Mouse (Mus musculus) erythroid progenitor cell, adult 5-6 weeks (primary cell): ENCODE measurements around the gene Gm21488. TPM values are rescaled to one million over a fixed set of nuclear protein-coding genes. Genes with fewer than 3 reads are reported as not detected.
"Not testable (repeated sequence)": the region's sequence is repeated elsewhere in the genome, so short reads cannot be mapped to it uniquely, and the experiment has no call there.

Source experiments
- ATAC-seq: replicated peaks from 2 replicates; pipeline ENCODE4 v1.8.0; 2016; ENCODE audit warnings: moderate number of reproducible peaks, mild to moderate bottlenecking, moderate TSS enrichment, inconsistent platforms; ENCODE audit not compliant: poor library complexity, low FRiP score, severe bottlenecking
- total RNA-seq, 2 experiments: library from RNA; stranded (forward) in 1 of 2; stranded (reverse) in 1 of 2; fragments of 150-400 nt in 1 of 2; fragments of 186-747, 209-891 nt in 1 of 2; gene quantifications; 2 replicates each; pipeline versions ENCODE4 v1.2.3 to v1.2.4; 2015 to 2017; ENCODE audit warnings: low replicate concordance in 2 of 2

Gene Gm21488
- total RNA-seq (2015; ENCODE audit: low replicate concordance) = not detected in 2 replicates
- not detected in 2 replicates for total RNA-seq (2017; ENCODE audit: low replicate concordance)

DNA sequence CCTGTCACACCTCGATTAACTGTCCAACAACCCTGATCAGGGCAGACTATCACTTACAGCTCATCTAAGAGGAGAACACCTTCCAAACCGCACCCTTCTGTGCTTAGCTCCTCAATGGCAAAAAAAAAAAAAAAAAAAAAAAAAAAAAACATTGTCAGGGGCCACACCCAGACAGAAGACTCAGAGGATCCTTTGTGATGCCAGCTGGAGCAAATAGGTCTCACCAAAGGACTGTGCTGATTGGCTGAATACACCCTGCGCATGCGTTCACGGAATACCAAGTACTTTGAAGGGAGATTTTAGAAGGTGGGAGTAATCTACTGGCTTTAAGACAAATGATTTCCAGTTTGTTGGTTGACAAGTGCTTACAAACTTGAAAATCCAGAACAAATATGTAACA is at the start of gene Gm21488:
TSS of gene Gm21488 (minus strand) at position 101 of the 400 bp plus-strand sequence.
- not testable (repeated sequence) for ATAC-seq
